Mouse (Mus musculus) embryonic fibroblast, embryonic 13.5 days (primary cell): ENCODE results near the gene Fbxw8. TPM values are rescaled to one million over a fixed set of nuclear protein-coding genes. Genes with fewer than 3 reads are reported as not detected.

Source experiments
- H3K27ac ChIP-seq: 2 replicates; pipeline ENCODE4 v1.5.1; 2012; ENCODE audit warnings: low read length, control low read depth, inconsistent platforms; ENCODE audit not compliant: insufficient read depth
- H3K4me1 ChIP-seq: 2 replicates; pipeline ENCODE4 v1.6.1; 2011; ENCODE audit warnings: low read length; ENCODE audit not compliant: control insufficient read depth, insufficient read depth
- H3K4me3 ChIP-seq: 2 replicates; pipeline ENCODE4 v1.5.1; 2011; ENCODE audit warnings: mild to moderate bottlenecking, control low read depth, low read length; ENCODE audit not compliant: insufficient read depth
- CTCF ChIP-seq: IDR thresholded peaks from 2 replicates; pipeline ENCODE4 v1.5.1; 2011; ENCODE audit warnings: mild to moderate bottlenecking, control low read depth, low read length, moderate library complexity, borderline replicate concordance; ENCODE audit not compliant: insufficient read depth
- POLR2A ChIP-seq: IDR thresholded peaks from 2 replicates; pipeline ENCODE4 v1.6.1; 2011; ENCODE audit warnings: low read depth, mild to moderate bottlenecking, control low read depth, low read length, moderate library complexity
- polyA plus RNA-seq: library from polyadenylated mRNA; stranded (reverse); fragments of >200 nt; gene quantifications from 2 replicates; pipeline ENCODE4 v1.2.4, GENCODE M21; 2011; ENCODE audit warnings: low read depth; ENCODE audit not compliant: missing spikeins, insufficient read length

Gene Fbxw8
- polyA plus RNA-seq, 1 experiment, result 48.1 TPM

GRCm38 (mm10) chr5:118175137-118175536 is 19.9 kb upstream of the Fbxw8 start:
- H3K27ac ChIP-seq, result no peak overlapping the region
- no peak overlapping the region for H3K4me3 ChIP-seq
- no peak for TF ChIP-seq CTCF
- no peaks in the 10 kb centered on the region for H3K4me1 ChIP-seq

GRCm38 (mm10) chr5:118174310-118175009 is 19.2 kb upstream of the Fbxw8 start:
- no peak overlapping the region for H3K4me3 ChIP-seq
- H3K27ac ChIP-seq, result no peak overlapping the region
- TF ChIP-seq POLR2A, result no peak
- TF ChIP-seq CTCF, result no peak

GRCm38 (mm10) chr5:118172078-118172723 is 16.9 kb upstream of the Fbxw8 start:
- peak overlapping the region; percentile 25 for H3K4me3 ChIP-seq
- no peaks in the 10 kb centered on the region for H3K4me1 ChIP-seq
- no peak overlapping the region for H3K27ac ChIP-seq
- TF ChIP-seq CTCF (no peak), POLR2A (no peak)

More at GRCm38 (mm10) chr5:118174310-118175009, 19.2 kb upstream of the Fbxw8 start:
- H3K4me1 ChIP-seq, result no peaks in the 10 kb centered on the region

DNA sequence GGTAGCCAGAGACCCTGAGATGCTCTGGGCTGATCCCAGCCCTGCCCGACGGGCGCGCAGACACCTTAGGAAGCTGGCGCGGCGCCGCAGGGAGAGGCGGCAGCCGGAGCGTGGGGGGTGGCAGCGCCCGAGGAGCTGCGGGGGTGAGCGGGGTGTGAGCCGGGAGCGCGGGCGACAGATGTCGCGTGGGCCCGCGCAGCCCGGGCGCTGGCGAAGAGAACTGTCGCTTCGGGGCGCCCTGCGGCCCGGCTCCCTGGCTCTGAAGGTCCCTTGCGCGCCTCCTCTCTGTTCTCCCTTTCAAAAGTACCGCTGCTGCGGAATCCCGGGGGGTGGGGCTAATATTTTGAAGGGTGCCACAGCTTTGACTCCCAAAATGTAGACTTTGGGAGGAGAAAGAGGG is 16.4 kb upstream of the Fbxw8 start:
- Histone ChIP-seq H3K4me1 (no peaks in the 10 kb centered on the region), H3K27ac (no peak overlapping the region), H3K4me3 (peak overlapping the region; percentile 25)
- no peak for TF ChIP-seq POLR2A
- no peak for TF ChIP-seq CTCF

GRCm38 (mm10) chr5:118170888-118171529 is 15.7 kb upstream of the Fbxw8 start:
- H3K4me3 ChIP-seq, result no peak overlapping the region
- TF ChIP-seq CTCF (peak; percentile 61; the same call in 1 of the 2 replicates), POLR2A (no peak)
- no peaks in the 10 kb centered on the region for H3K4me1 ChIP-seq
- H3K27ac ChIP-seq, result no peak overlapping the region

DNA sequence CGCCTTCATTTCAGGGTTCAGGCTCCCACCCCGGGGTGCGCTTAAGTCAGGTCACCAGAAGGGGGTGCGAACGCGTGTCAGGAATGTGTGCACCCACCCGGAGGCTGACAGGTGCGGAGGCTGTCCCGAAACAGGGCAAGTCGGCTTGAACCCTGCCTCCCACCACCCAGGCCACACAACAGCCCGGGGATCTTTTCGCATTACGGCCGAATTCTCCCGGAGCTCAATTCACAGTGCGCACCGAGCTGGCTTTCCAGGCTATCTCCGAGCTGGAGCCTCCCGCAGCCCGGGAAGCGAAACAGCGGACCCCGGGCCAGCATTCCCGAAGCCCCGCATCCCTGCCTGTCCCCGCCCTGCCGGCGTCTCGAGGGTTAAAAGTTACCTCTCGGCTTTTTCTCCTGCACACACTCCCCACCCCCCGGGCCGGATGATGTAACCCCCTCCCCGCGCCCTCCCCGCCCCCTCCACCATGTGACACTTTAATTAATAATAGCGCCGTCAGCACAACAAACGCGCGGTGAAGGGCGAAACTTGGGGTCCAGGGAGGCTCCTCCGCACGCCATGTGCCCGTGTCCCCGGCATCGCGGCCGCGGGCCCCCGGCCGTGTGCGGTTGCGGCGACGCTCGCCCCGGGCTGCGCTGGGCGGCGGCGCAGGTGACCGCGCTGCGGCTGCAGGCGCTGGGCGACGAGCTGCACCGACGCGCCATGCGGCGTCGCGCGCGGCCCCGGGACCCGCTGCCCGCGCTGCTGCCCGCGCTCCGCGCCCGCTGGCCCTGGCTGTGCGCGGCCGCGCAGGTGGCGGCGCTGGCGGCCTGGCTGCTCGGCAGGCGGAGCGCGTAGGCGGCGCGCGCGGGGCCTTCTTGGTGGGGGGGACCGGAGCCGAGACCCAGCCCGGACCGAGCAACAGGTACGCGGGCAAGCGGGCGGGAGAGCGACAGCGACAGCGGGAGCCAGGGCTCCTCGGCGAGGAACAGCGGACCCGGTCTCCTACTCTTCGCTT is 14.3 kb upstream of the Fbxw8 start:
- Histone ChIP-seq H3K4me1 (no peaks in the 10 kb centered on the region), H3K27ac (no peak overlapping the region), H3K4me3 (peak overlapping the region; percentile 21)
- TF ChIP-seq POLR2A, result no peak
- TF ChIP-seq CTCF, result no peak

GRCm38 (mm10) chr5:118167561-118167995 is 12.3 kb upstream of the Fbxw8 start:
- H3K4me3 ChIP-seq, result no peak overlapping the region
- no peak overlapping the region for H3K27ac ChIP-seq
- TF ChIP-seq CTCF (no peak), POLR2A (no peak)
- no peaks in the 10 kb centered on the region for H3K4me1 ChIP-seq

DNA sequence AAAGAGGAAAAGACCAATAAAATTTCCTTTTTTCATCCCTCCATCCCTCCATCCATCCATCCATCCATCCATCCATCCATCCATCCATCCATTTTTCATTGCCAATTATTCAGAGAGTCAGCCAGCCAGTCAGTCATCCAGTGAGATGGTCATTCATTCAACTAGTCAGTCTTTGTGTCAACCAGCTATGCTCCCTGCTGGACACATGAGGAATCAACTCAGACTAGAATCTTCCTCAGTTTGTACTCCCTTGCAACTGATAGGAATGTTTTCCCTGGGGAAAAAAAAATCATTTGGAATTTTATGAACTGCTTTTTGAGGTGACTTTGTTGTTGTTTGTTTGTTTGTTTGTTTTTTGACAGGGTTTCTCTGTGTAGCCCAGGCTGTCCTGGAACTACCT is 10.2 kb upstream of the Fbxw8 start:
- TF ChIP-seq POLR2A, result no peak
- TF ChIP-seq CTCF, result no peak
- Histone ChIP-seq H3K27ac (no peak overlapping the region), H3K4me3 (no peak overlapping the region), H3K4me1 (no peaks in the 10 kb centered on the region; the same call in 1 of the 2 replicates)

- Histone ChIP-seq H3K4me3 (no peak within 1 kb of the TSS), H3K27ac (no peak within 1 kb of the TSS), H3K4me1 (no peaks in the 10 kb centered on the region; the same call in 1 of the 2 replicates)
- TF ChIP-seq CTCF, result no peak
- no peak for TF ChIP-seq POLR2A
These were observed 9.3 kb upstream of the Fbxw8 start, which contains the start of gene Hrk for GRCm38 (mm10) chr5:118164581-118164980. Gene Hrk (plus strand): TSS chr5:118164648.
